Mouse (Mus musculus) stomach, embryonic 15.5 days (tissue): ENCODE measurements around the gene Efcc1. TPM values are rescaled to one million over a fixed set of nuclear protein-coding genes. Genes with fewer than 3 reads are reported as not detected.

ENCODE experiments used
- ATAC-seq: fragments of 200-750 bp; cut with Nextera tagmentation; 2 replicates; pipeline ENCODE4 v1.8.0; 2017; ENCODE audit warnings: low read depth, moderate number of reproducible peaks, moderate TSS enrichment; ENCODE audit not compliant: insufficient read depth, low FRiP score
- H3K27ac ChIP-seq: fragments of 300-500 bp; sonication (generic); 2 replicates; pipeline ENCODE4 v1.5.1; 2015; ENCODE audit warnings: mild to moderate bottlenecking, inconsistent platforms
- H3K27me3 ChIP-seq: fragments of 300-500 bp; sonication (generic); replicated peaks from 2 replicates; pipeline ENCODE4 v1.6.1; 2015; ENCODE audit warnings: inconsistent platforms
- H3K36me3 ChIP-seq: fragments of 300-500 bp; sonication (generic); 2 replicates; pipeline ENCODE4 v1.6.1; 2015; ENCODE audit warnings: inconsistent platforms
- H3K4me1 ChIP-seq: fragments of 300-500 bp; sonication (generic); 2 replicates; pipeline ENCODE4 v1.6.1; 2015; ENCODE audit warnings: inconsistent platforms
- H3K4me2 ChIP-seq: fragments of 300-500 bp; sonication (generic); 2 replicates; pipeline ENCODE4 v1.6.1; 2015; ENCODE audit warnings: mild to moderate bottlenecking, inconsistent platforms
- H3K4me3 ChIP-seq: fragments of 300-500 bp; sonication (generic); replicated peaks from 2 replicates; pipeline ENCODE4 v1.5.1; 2015; ENCODE audit warnings: inconsistent platforms
- H3K9ac ChIP-seq: fragments of 300-500 bp; sonication (generic); 2 replicates; pipeline ENCODE4 v1.6.1; 2015; ENCODE audit warnings: inconsistent platforms
- H3K9me3 ChIP-seq: fragments of 300-500 bp; sonication (generic); 2 replicates; pipeline ENCODE4 v1.6.1; 2016; ENCODE audit warnings: inconsistent platforms
- WGBS: fragments of 180-500 bp; shearing (Covaris S2); methylation state at CpG from one replicate; pipeline ENCODE4 v1.1.7; 2015; 5-methylcytosine and 5-hydroxymethylcytosine counted together
- polyA plus RNA-seq: library from polyadenylated mRNA; unstranded; fragments of >200 nt; fragmentation: Nextera tagmentation; extraction: Ambion mirVana; gene quantifications from 2 replicates; pipeline ENCODE4 v1.2.1, GENCODE M21; 2015

The Efcc1 gene
- polyA plus RNA-seq, 1 experiment from 2014 or later = 1.8 TPM

GRCm38 (mm10) chr6:87780546-87781301 lies 50.1 kb downstream of the Efcc1 start:
- WGBS = 83% methylated on average over 10 of the region's 10 CpGs
- Histone ChIP-seq H3K27me3 (no peaks in the 10 kb centered on the region), H3K27ac (no peak overlapping the region), H3K4me1 (peaks cover 6% of the 10 kb centered on the region; the same call in 1 of the 2 replicates), H3K4me3 (no peak overlapping the region), H3K9ac (no peak overlapping the region), H3K4me2 (no peak overlapping the region), H3K9me3 (no peaks in the 10 kb centered on the region), H3K36me3 (no peaks in the 10 kb centered on the region)
- no peak for ATAC-seq

- WGBS = 70% methylated on average over 8 of the region's 8 CpGs
- no peak overlapping the region for H3K4me2 ChIP-seq
- H3K4me1 ChIP-seq = peaks cover 2% of the 10 kb centered on the region; the same call in 1 of the 2 replicates
- no peak for ATAC-seq
- no peaks in the 10 kb centered on the region for H3K9me3 ChIP-seq
- H3K4me3 ChIP-seq = no peak overlapping the region
- H3K27me3 ChIP-seq = no peaks in the 10 kb centered on the region
- H3K27ac ChIP-seq = no peak overlapping the region
- no peak overlapping the region for H3K9ac ChIP-seq
- H3K36me3 ChIP-seq = no peaks in the 10 kb centered on the region
Observed at GRCm38 (mm10) chr6:87784033-87784432, 53.4 kb downstream of the Efcc1 start.

DNA sequence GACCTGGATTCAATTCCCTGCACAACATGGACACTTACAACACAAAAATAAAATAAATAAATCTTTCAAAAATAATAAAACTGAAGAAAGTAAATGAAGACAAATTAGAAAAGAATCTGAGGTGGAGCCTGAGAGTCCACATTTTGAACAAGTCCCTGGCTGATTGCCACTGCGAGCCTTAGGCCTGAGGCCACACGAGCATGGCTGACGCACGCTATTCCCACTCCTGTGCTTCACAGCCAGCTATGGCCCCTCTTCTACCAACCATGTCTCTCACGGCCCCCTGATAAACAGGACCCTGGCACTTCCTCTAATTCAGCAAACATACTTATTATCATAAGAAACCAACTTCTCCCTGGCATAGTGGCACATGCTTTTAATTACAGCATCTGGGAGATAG lies 56.0 kb downstream of the Efcc1 start:
- Histone ChIP-seq H3K4me3 (no peak overlapping the region), H3K4me1 (peaks cover 17% of the 10 kb centered on the region)
- ATAC-seq = no peak

GRCm38 (mm10) chr6:87787108-87787890 lies 56.6 kb downstream of the Efcc1 start:
- Histone ChIP-seq H3K36me3 (peaks cover 3% of the 10 kb centered on the region; the same call in 1 of the 2 replicates), H3K4me2 (no peak overlapping the region), H3K27me3 (no peaks in the 10 kb centered on the region), H3K4me1 (peaks cover 17% of the 10 kb centered on the region), H3K27ac (no peak overlapping the region), H3K9ac (no peak overlapping the region), H3K9me3 (no peaks in the 10 kb centered on the region), H3K4me3 (no peak overlapping the region)
- 80% methylated on average over 6 of the region's 6 CpGs for WGBS
- no peak for ATAC-seq

More for the DNA sequence above, 56.0 kb downstream of the Efcc1 start:
- Histone ChIP-seq H3K36me3 (no peaks in the 10 kb centered on the region), H3K4me2 (no peak overlapping the region), H3K27me3 (no peaks in the 10 kb centered on the region), H3K9ac (no peak overlapping the region), H3K9me3 (no peaks in the 10 kb centered on the region), H3K27ac (no peak overlapping the region)
- 76% methylated on average over 5 of the region's 5 CpGs for WGBS

DNA sequence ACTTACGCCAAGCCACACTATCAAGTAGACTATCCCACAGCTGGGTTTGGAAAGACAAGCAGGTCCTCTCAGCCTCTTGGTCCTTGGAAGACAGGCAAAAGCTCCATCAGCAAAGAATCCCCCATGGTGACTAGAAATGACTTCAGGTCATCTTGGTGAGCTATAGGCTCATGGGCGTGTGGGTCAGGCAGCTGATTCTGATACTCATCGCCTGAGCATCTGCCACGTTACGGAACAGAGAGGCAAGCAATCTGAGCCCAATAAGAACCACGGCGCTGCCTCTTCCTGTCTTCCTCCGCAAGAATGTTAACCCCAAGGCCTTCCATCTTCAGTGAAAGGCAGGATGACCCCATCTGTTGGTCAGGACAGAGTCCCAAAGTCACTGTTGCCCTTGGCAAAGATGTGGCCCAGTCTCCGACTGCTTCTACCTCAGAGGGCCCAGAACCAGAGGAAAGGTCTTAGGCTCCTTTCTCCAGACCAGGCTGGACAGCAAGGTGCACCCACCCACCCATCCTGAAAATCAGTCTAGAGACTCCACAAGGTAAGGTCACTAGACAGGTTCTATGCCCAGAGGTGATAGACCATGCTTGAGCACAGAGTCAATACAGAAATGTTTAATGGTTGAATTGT lies 57.7 kb downstream of the Efcc1 start:
- no peak overlapping the region for H3K9ac ChIP-seq
- peak overlapping the region; percentile 71 for H3K27ac ChIP-seq
- no peak overlapping the region for H3K4me3 ChIP-seq
- H3K9me3 ChIP-seq = no peaks in the 10 kb centered on the region
- ATAC-seq = no peak
- H3K27me3 ChIP-seq = no peaks in the 10 kb centered on the region
- H3K36me3 ChIP-seq = peaks cover 6% of the 10 kb centered on the region; the same call in 1 of the 2 replicates
- peaks cover 17% of the 10 kb centered on the region for H3K4me1 ChIP-seq
- H3K4me2 ChIP-seq = no peak overlapping the region
- WGBS = 92% methylated on average over 9 of the region's 9 CpGs

GRCm38 (mm10) chr6:87788896-87789587 lies 58.4 kb downstream of the Efcc1 start:
- H3K9me3 ChIP-seq = no peaks in the 10 kb centered on the region
- ATAC-seq = peak; percentile 78
- H3K9ac ChIP-seq = no peak overlapping the region
- peak overlapping the region; percentile 71 for H3K27ac ChIP-seq
- 28% methylated on average over 5 of the region's 5 CpGs for WGBS
- H3K4me1 ChIP-seq = peaks cover 17% of the 10 kb centered on the region
- no peak overlapping the region for H3K4me2 ChIP-seq
- peaks cover 6% of the 10 kb centered on the region; the same call in 1 of the 2 replicates for H3K36me3 ChIP-seq
- H3K27me3 ChIP-seq = no peaks in the 10 kb centered on the region
- H3K4me3 ChIP-seq = no peak overlapping the region

- Histone ChIP-seq H3K27me3 (no peaks in the 10 kb centered on the region), H3K36me3 (peaks cover 10% of the 10 kb centered on the region; the same call in 1 of the 2 replicates), H3K9me3 (no peaks in the 10 kb centered on the region), H3K4me2 (no peak overlapping the region), H3K9ac (no peak overlapping the region), H3K4me1 (peaks cover 17% of the 10 kb centered on the region), H3K4me3 (no peak overlapping the region), H3K27ac (peak overlapping the region; percentile 71)
- WGBS = 86% methylated on average over 6 of the region's 6 CpGs
- ATAC-seq = no peak
Observed at GRCm38 (mm10) chr6:87789791-87790190, 59.1 kb downstream of the Efcc1 start.

DNA sequence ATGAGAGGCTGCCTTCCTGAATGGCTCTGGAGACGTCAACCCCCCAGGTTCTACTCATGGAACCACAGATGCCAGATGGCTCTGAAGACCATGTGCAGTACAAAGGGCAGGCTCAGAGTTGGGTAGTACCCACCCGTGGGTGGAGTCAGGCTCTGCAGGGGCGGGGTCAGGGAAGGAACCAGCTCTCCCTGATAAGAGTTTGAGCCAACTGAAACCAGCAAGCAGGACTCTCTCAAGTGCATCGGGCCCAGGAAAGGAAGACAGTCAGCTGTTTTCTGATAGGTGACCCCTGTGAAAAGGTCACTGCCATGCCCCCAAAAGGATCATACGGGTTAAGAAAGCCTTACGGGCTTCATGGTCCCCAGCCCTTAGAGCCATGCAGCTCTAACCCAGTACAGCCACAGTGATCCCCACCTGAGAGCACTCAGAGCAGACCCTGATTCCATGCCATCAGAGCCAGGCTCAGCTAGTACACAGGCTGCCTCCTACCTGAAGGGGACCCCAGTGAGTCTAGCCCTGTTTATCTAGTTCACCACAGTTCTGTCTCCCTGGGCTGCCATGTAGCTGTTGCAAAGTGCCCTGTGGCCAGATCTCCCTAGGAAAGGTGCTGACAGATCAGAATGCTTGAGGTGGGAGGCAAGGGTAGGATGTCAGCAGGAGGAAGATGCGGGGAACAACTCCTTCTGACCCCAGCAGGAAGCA lies 60.3 kb downstream of the Efcc1 start:
- H3K9me3 ChIP-seq = no peaks in the 10 kb centered on the region
- peak; percentile 79 for ATAC-seq
- peak overlapping the region; percentile 33; the same call in 1 of the 2 replicates for H3K27ac ChIP-seq
- no peak overlapping the region for H3K4me3 ChIP-seq
- peaks cover 17% of the 10 kb centered on the region for H3K4me1 ChIP-seq
- no peak overlapping the region for H3K9ac ChIP-seq
- peaks cover 10% of the 10 kb centered on the region; the same call in 1 of the 2 replicates for H3K36me3 ChIP-seq
- WGBS = 54% methylated on average over 7 of the region's 7 CpGs
- H3K4me2 ChIP-seq = no peak overlapping the region
- H3K27me3 ChIP-seq = no peaks in the 10 kb centered on the region

DNA sequence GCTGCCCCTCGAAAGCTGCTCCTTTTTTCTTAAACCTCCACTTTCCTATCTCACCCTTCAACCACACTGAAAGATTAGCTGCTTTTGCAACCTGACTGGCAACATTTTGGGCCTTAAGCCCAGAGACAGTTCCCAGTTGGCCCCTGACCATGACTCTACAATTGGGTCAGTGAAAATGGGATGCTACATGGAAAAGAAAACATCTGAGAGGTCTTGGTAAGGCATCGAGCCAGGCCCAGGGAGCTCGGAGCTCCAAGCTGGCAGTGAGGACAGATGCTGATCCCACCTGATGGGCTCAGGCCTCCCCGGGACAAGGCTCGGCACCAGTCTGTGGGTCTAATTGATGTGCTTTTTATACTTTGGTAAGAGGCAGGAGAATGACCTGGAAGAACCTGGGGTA lies 61.2 kb downstream of the Efcc1 start:
- Histone ChIP-seq H3K4me3 (no peak overlapping the region), H3K9me3 (no peaks in the 10 kb centered on the region), H3K9ac (no peak overlapping the region), H3K4me1 (peaks cover 17% of the 10 kb centered on the region), H3K36me3 (peaks cover 10% of the 10 kb centered on the region; the same call in 1 of the 2 replicates), H3K4me2 (no peak overlapping the region), H3K27me3 (no peaks in the 10 kb centered on the region), H3K27ac (no peak overlapping the region)
- ATAC-seq = no peak
- WGBS = 93% methylated on average over 5 of the region's 5 CpGs

GRCm38 (mm10) chr6:87793821-87794510 lies 63.3 kb downstream of the Efcc1 start:
- 92% methylated on average over 10 of the region's 10 CpGs for WGBS
- no peak for ATAC-seq
- no peak overlapping the region for H3K9ac ChIP-seq

More at GRCm38 (mm10) chr6:87793821-87794510, 63.3 kb downstream of the Efcc1 start:
- peaks cover 20% of the 10 kb centered on the region for H3K4me1 ChIP-seq
- H3K4me2 ChIP-seq = no peak overlapping the region
- no peak overlapping the region for H3K4me3 ChIP-seq
- H3K36me3 ChIP-seq = peaks cover 10% of the 10 kb centered on the region; the same call in 1 of the 2 replicates
- H3K27me3 ChIP-seq = no peaks in the 10 kb centered on the region
- H3K27ac ChIP-seq = no peak overlapping the region
- no peaks in the 10 kb centered on the region for H3K9me3 ChIP-seq
